Mouse (Mus musculus) urinary bladder, postnatal 25 days (tissue): ENCODE data around the gene Kbtbd4.

Experiments used
- DNase-seq: peaks from one replicate; pipeline ENCODE4 v3.0.0; 2022; ENCODE audit warnings: low spot score

The Kbtbd4 gene

DNA sequence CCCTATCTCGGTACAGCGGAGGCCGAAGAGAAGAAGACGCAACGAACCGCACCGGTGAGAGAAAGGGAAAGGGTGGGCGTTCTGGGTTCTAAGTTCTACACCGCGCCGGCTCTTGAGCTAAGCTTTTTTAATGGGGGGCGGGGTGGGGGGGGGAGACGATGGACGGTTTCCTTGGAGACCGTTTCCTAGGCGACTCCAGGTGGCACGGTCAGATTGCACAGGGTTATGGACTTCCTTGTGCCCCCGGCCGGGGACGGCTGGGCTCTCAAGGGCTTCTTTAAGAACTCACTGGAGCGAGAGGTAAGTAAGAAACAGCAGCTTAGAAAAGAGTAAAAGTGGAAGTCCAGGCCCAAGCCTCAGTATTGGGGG, 300 bp downstream of the Kbtbd4 start:
- DNase-seq: no peak

DNA sequence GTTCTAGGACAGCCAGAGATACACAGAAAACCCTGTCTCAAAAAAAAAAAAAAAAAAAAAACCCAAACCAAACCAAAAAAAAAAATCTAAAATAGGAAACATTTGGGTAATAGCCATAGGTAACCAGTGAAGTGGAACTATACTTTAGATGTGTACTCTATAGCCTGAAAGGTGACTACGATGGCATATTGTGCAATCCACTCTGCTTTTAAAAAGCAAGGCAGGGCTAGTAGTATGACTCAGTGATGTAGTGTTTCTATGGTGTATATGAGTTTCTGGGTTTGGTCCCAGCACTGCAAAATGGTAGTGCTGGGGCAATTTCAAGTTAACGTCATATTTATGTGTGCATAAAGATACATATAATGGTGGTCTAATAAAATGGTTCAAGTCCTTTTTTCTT, 2.2 kb downstream of the Kbtbd4 start:
- no peak for DNase-seq

- no peak for DNase-seq
These were observed 6.3 kb downstream of the Kbtbd4 start for GRCm38 (mm10) chr2:90910861-90911260.

DNA sequence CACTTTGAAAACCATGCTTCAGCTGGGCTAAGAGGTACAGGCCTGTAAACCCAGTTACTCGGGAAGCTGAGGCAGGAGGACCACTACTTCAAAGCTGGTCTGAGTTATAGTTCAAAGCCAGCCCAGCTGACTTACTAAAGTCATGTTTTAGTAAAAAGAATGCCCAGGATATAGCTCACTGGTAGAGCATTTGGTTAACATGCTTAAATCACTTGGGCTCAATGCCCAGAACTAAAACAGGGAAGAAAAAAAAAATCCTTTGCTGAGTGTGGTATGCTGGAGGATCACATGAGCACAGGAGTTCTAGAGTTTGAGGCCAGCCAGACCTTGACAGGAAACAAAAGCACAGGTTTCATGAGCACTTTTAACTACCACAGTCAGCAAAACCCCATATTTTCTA, 7.1 kb downstream of the Kbtbd4 start:
- DNase-seq: no peak

- no peak for DNase-seq
These were observed 9.1 kb downstream of the Kbtbd4 start for GRCm38 (mm10) chr2:90913671-90914070.

- no peak for DNase-seq
These were observed 11.0 kb downstream of the Kbtbd4 start for GRCm38 (mm10) chr2:90915516-90915915.

- DNase-seq: no peak
These were observed 12.2 kb downstream of the Kbtbd4 start for GRCm38 (mm10) chr2:90916560-90917232.

DNA sequence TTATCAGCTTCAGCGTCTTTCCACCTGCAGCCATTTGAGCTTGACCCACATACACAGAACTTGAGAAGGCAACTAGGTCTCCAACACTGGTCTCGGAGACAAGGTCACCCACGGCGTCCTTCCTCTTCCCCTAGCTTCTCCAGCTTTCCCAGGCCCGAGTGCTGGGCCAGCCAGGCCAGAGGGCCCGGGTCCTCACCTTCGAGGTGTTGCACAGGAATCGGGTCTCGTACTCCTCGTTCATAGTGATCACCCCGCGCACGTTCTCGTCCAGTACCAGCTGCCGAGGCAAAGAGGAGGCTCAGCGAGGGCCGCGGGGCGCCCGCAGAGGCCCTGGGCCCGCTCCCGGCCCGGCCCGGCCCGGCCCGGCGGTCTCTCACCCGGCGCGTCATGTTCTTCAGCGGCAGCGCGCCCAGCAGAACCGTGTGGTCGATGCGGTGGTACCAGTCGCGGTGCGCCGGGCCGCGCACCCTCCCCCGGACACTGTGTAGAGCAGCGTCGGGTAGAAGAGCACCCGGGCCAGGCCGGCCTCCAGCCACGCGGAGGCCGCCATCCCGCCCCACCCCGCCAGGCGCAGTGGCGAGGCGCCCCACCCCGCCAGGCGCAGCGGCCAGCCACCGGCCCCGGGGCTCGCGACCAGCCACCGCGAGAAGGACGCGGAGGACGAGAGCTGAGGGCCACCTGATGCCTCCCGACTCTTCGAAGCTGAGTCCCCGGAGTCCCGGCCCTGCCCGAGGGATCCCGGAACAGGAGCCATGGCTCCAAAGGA, 12.9 kb downstream of the Kbtbd4 start:
- peak; percentile 75 for DNase-seq

DNA sequence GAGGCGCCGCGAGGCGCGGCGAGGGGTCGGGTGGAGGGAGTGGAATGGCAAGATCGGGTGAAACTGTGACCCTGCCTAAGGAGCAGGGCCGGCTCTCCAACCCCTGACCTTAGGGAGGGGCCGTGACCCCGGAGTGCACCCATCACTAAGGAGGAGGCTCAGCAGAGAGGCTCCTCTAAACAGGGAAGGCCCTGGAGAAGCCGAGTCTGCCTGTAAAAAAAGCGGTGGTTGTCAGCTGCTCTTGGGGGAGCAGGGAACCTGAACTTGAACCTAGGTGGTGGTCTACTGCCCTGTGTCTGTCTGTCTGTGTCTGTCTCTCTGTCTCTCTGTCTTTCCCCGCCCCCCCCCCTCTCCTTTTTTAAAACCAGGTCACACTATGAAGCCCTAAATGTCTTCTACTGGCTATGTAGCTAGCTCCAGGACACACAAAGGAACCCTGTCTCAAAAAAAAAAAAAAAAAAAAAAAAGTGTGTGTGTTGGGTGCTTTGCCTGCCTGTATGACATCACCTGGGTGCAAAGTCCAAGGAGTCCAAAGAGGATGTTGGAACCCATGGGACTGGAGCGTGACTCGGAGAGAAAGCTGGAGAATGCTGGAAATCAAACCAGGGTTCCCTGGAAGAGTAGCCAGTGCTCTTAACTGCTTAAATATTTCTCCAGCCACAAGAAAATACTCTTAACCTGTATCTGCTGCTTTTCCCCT, 13.6 kb downstream of the Kbtbd4 start:
- DNase-seq: no peak

DNA sequence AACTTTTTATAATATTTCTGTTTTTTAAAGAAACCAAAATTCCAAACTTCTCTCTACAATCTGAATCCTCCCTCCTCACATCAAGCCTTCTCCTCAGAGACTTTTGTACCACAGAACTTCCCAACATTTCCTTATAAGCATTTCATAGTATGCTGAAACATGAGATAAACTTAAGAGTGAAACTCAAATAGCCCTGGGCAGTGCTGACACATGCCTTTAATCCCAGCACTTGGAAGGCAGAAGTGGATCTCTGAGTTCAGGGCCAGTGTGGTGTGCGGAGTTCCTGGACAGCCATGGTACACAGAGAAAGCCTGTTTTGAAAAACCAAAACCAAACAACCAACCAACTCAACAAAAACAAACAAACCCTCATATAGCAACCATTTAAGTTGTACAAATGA, 16.6 kb downstream of the Kbtbd4 start:
- DNase-seq: no peak

DNA sequence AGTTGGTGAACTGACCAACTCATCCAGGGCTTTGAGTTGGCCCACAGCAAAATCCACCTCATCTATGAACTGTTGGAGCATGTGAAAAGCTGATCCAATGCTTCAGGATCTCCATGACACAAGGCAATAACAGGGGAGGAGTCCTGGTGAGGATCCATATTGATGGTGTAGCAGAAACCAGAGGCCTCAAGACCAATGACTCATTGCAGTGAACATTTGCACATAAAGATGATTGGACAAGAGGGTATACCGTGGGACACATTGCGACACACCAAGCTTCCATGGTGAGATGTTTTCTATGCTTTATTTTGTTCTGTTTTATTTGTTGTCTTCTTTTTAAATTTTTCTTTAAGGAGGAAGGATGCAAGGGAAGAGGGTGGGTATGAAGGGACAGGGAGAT, 18.1 kb downstream of the Kbtbd4 start:
- no peak for DNase-seq

GRCm38 (mm10) chr2:90928566-90928965, 24.0 kb downstream of the Kbtbd4 start:
- no peak for DNase-seq

- no peak for DNase-seq
These were observed 27.3 kb downstream of the Kbtbd4 start for GRCm38 (mm10) chr2:90931829-90932228.

- no peak for DNase-seq
These were observed 27.7 kb downstream of the Kbtbd4 start for GRCm38 (mm10) chr2:90932273-90932672.

DNA sequence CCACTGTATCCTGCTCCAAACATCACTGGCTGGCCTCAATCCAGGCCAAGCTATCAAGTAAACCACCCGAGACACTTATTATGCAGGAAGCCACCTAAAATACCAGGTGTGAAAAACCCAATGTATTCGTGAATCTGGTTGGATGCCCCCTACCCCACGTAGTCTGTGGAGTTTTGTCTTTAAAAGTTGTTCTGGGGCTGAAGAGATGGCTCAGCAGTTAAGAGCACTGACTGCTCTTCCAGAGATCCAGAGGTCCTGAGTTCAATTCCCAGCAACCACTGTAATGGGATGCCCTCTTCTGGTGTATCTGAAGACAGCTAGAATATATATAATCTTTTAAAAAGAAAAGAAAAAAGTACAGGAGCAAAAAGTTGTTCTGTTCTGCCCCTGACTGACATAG, 33.8 kb downstream of the Kbtbd4 start:
- DNase-seq: no peak

DNA sequence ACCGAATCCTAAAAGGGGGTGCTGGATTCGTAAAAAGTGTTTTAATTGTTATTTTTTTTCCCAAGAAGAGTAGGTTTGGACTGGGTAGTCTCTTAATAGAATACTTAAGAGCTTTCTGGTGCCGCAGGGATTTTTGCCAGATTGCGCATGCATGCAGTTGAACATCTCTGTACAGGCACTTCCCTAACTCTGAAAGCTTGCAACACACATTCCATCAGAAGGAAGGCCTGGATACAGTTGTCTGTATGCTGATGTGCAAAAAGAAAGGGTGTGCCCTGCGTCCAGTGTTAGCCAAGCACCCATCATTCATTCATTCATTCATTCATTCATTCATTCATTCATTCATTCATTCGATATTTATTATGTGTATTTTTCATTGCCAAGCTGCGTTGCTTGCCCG, 35.2 kb downstream of the Kbtbd4 start:
- DNase-seq: no peak

- DNase-seq: peak; percentile 78
These were observed 36.0 kb downstream of the Kbtbd4 start, which contains the start of gene Celf1 for GRCm38 (mm10) chr2:90940233-90941229. Gene Celf1, plus strand, starts transcription at chr2:90940382.

GRCm38 (mm10) chr2:90941744-90942143, 37.2 kb downstream of the Kbtbd4 start:
- DNase-seq: no peak

- DNase-seq: no peak
These were observed 45.6 kb downstream of the Kbtbd4 start for GRCm38 (mm10) chr2:90950149-90950548.

- no peak for DNase-seq
These were observed 46.1 kb downstream of the Kbtbd4 start for GRCm38 (mm10) chr2:90950582-90951194.

GRCm38 (mm10) chr2:90953461-90953860, 48.9 kb downstream of the Kbtbd4 start:
- no peak for DNase-seq
